Mouse (Mus musculus) midbrain, embryonic 10.5 days (tissue): ENCODE measurements around the gene 6820408C15Rik. TPM values are rescaled to one million over a fixed set of nuclear protein-coding genes. Genes with fewer than 3 reads are reported as not detected.

Source experiments
- DNase-seq: peaks from one replicate; pipeline ENCODE4 v3.0.0-alpha.2; 2017; ENCODE audit warnings: low spot score
- H3K27ac ChIP-seq: fragments of 300-500 bp; sonication (generic); replicated peaks from 2 replicates; pipeline ENCODE4 v1.5.1; 2016; ENCODE audit warnings: mild to moderate bottlenecking
- H3K27me3 ChIP-seq: fragments of 300-500 bp; sonication (generic); 2 replicates; pipeline ENCODE4 v1.6.1; 2016; ENCODE audit warnings: low read depth, mild to moderate bottlenecking; ENCODE audit not compliant: poor library complexity, severe bottlenecking
- H3K36me3 ChIP-seq: fragments of 300-500 bp; sonication (generic); 2 replicates; pipeline ENCODE4 v1.6.1; 2016; ENCODE audit warnings: mild to moderate bottlenecking, moderate library complexity
- H3K4me1 ChIP-seq: fragments of 300-500 bp; sonication (generic); 2 replicates; pipeline ENCODE4 v1.6.1; 2016
- H3K4me3 ChIP-seq: fragments of 300-500 bp; sonication (generic); 2 replicates; pipeline ENCODE4 v1.5.1; 2016; ENCODE audit warnings: mild to moderate bottlenecking, moderate library complexity
- H3K9me3 ChIP-seq: fragments of 300-500 bp; sonication (generic); replicated peaks from 2 replicates; pipeline ENCODE4 v1.6.1; 2016; ENCODE audit warnings: mild to moderate bottlenecking
- WGBS: fragments of 180-500 bp; shearing (Covaris S2); methylation state at CpG from one replicate; pipeline ENCODE4 v1.1.7; 2016; 5-methylcytosine and 5-hydroxymethylcytosine counted together
- polyA plus RNA-seq: library from polyadenylated mRNA; unstranded; fragments of >200 nt; fragmentation: Nextera tagmentation; extraction: Ambion mirVana; gene quantifications from 2 replicates; pipeline ENCODE4 v1.2.1, GENCODE M21; 2016

Gene 6820408C15Rik
- polyA plus RNA-seq, 1 experiment from 2014 or later: 0.99 TPM

DNA sequence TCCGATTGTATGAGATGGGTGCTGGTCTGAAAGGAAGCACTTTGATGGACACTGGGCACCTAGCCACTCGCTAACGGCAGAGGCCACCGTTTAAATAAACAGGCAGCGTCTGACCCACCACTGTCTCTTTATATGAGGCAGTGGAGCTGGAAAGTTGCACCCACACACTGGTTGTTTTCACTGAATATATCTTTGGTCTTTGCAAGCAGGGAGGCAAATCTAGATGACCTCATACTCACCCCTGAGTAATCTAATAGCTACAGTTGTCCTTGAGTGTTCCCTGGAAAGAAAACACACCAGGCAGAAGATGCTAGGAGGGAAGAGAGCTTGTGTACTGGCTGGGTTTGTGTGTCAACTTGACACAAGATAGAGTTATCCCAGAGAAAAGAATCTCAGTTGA, 32.1 kb downstream of the 6820408C15Rik start:
- Histone ChIP-seq H3K4me1 (peaks cover 18% of the 10 kb centered on the region), H3K9me3 (no peaks in the 10 kb centered on the region), H3K27ac (no peak overlapping the region), H3K27me3 (no peaks in the 10 kb centered on the region), H3K4me3 (no peak overlapping the region), H3K36me3 (no peaks in the 10 kb centered on the region)
- 61% methylated on average over 5 of the region's 5 CpGs for WGBS
- DNase-seq: no peak

GRCm38 (mm10) chr2:152450241-152450640, 34.9 kb downstream of the 6820408C15Rik start:
- DNase-seq: peak; percentile 59
- H3K4me1 ChIP-seq: peaks cover 15% of the 10 kb centered on the region
- H3K4me3 ChIP-seq: no peak overlapping the region
- WGBS: 8% methylated on average over 5 of the region's 5 CpGs
- no peaks in the 10 kb centered on the region for H3K9me3 ChIP-seq
- H3K27me3 ChIP-seq: no peaks in the 10 kb centered on the region
- no peak overlapping the region for H3K27ac ChIP-seq
- no peaks in the 10 kb centered on the region for H3K36me3 ChIP-seq

DNA sequence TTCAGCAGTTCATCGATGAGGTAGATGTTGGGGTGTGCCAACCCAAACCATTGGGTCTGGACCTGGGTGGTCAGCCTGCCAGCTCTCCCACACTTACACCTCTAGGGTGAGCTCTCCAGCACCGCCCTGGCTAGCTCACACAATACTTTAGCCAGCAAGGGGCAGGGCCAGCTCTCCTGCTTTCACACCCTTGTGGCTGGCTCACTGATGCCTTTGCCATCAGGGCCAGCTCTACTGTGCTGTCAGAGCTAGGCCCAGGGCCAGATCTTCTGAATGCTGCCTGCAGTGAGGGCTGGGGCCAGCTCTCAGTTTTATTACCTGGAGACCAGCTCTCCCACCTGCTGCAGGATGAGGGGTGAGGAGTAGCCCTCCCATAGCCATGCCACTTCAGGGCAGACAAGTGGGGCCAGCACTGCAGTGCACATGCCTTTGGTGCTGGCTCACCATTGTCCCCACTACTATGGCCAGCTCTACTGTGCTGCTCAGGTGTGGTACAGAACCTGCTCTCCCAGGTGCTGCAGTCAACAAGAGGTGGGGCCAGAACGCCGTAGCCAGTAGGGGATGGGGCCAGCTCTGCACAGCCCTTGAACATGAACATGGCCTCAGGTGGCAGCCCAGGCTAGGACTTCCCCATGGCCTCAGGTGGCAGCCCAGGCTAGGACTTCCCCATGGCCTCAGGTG, 36.9 kb downstream of the 6820408C15Rik start:
- WGBS: 79% methylated on average over 4 of the region's 4 CpGs
- Histone ChIP-seq H3K9me3 (no peaks in the 10 kb centered on the region), H3K36me3 (no peaks in the 10 kb centered on the region), H3K4me3 (no peak overlapping the region), H3K27ac (no peak overlapping the region), H3K27me3 (no peaks in the 10 kb centered on the region), H3K4me1 (peaks cover 11% of the 10 kb centered on the region)
- DNase-seq: no peak

GRCm38 (mm10) chr2:152459241-152459640, 43.9 kb downstream of the 6820408C15Rik start:
- Histone ChIP-seq H3K9me3 (no peaks in the 10 kb centered on the region), H3K27me3 (no peaks in the 10 kb centered on the region), H3K4me1 (no peaks in the 10 kb centered on the region), H3K4me3 (no peak overlapping the region), H3K36me3 (no peaks in the 10 kb centered on the region), H3K27ac (no peak overlapping the region)
- DNase-seq: no peak
- 85% methylated on average over 13 of the region's 13 CpGs for WGBS

GRCm38 (mm10) chr2:152464570-152465150, 49.3 kb downstream of the 6820408C15Rik start, which contains the start of gene Defb23:
Gene Defb23 (minus strand): TSS chr2:152464620.
- no peak within 1 kb of the TSS for H3K4me3 ChIP-seq
- no peaks in the 10 kb centered on the region for H3K36me3 ChIP-seq
- no peaks in the 10 kb centered on the region for H3K9me3 ChIP-seq
- no peaks in the 10 kb centered on the region for H3K4me1 ChIP-seq
- H3K27ac ChIP-seq: no peak within 1 kb of the TSS
- H3K27me3 ChIP-seq: no peaks in the 10 kb centered on the region
- 87% methylated on average over 3 of the region's 3 CpGs for WGBS
- no peak for DNase-seq

DNA sequence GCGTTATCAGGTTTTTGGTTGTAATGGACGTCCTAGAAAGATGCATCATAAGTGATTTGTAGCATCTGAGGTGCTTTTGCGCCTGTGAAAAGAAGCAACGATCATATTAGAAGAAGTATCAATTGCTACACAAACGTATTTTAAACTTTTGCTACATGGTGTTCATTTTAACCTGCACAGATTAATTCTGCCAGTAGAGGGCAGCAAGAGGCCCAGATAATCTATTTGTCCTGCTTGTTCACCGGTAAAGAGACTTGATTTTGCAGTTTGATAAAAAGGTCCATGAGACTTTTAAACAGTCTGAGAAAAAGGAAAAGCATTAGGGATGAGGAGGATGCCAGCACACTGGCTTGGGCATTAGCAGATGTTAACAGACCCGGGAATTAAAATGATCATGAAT, 55.6 kb downstream of the 6820408C15Rik start:
- DNase-seq: peak; percentile 19

DNA sequence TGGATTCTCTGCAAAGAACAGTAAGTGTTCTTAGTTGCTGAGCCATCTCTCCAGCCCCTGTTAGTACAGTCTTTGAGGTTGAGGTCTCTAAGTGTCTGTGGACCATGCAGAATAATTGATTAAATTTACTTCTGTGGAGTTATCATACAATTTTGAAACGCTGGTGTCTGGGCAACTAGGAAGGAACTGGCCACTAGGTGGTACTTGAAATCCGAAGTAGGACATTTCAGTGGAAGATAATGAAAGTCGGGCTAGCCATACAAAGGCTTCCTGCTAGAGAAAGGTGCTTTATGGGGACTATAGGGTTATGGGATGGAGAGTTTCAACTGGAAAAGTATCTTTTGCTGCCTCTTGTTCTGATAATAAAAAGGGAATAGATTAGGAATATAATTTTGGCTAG, 57.0 kb downstream of the 6820408C15Rik start:
- DNase-seq: no peak
- Histone ChIP-seq H3K4me3 (no peak overlapping the region), H3K36me3 (no peaks in the 10 kb centered on the region), H3K9me3 (no peaks in the 10 kb centered on the region), H3K27me3 (no peaks in the 10 kb centered on the region), H3K4me1 (no peaks in the 10 kb centered on the region), H3K27ac (no peak overlapping the region)
- WGBS: 41% methylated on average over 3 of the region's 3 CpGs

More for the DNA sequence above, 55.6 kb downstream of the 6820408C15Rik start:
- H3K9me3 ChIP-seq: no peaks in the 10 kb centered on the region
- no peaks in the 10 kb centered on the region for H3K36me3 ChIP-seq
- WGBS: 41% methylated on average over 7 of the region's 7 CpGs
- no peak overlapping the region for H3K4me3 ChIP-seq
- H3K4me1 ChIP-seq: no peaks in the 10 kb centered on the region
- no peak overlapping the region for H3K27ac ChIP-seq
- H3K27me3 ChIP-seq: no peaks in the 10 kb centered on the region

GRCm38 (mm10) chr2:152476763-152477162, 61.4 kb downstream of the 6820408C15Rik start, which contains the start of gene Defb20:
Gene Defb20 (plus strand): TSS chr2:152477063.
- H3K27me3 ChIP-seq: no peaks in the 10 kb centered on the region
- H3K4me1 ChIP-seq: no peaks in the 10 kb centered on the region
- H3K9me3 ChIP-seq: no peaks in the 10 kb centered on the region
- no peak within 1 kb of the TSS for H3K4me3 ChIP-seq
- no peak within 1 kb of the TSS for H3K27ac ChIP-seq
- no peaks in the 10 kb centered on the region for H3K36me3 ChIP-seq
- WGBS: 74% methylated on average over 2 of the region's 2 CpGs
- no peak for DNase-seq

GRCm38 (mm10) chr2:152480881-152481280, 65.5 kb downstream of the 6820408C15Rik start:
- WGBS: 85% methylated on average over 3 of the region's 3 CpGs

DNA sequence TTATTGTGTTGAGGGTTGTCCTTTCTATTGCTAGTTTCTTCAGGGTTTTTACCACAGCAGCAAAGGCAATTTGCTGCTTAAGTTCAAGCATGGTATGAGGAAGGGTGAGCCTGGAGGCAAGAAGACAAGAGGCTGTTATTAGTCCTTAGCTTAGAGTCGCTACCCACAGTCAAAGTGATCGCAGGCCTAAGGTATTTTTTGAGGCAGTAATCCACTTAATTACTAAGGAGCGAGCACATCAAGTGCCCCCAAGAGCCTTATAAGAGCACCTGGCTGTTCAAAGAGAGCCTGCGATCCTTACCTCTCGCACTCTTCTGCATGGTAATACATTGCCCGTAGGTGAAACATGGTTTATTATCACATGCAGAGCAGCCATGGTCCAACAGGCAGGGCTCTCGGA, 66.3 kb downstream of the 6820408C15Rik start:
- Histone ChIP-seq H3K27me3 (no peaks in the 10 kb centered on the region), H3K4me3 (no peak overlapping the region), H3K36me3 (no peaks in the 10 kb centered on the region), H3K27ac (no peak overlapping the region), H3K9me3 (no peaks in the 10 kb centered on the region), H3K4me1 (no peaks in the 10 kb centered on the region)
- DNase-seq: no peak
- WGBS: 91% methylated on average over 7 of the region's 7 CpGs

More at GRCm38 (mm10) chr2:152480881-152481280, 65.5 kb downstream of the 6820408C15Rik start:
- no peaks in the 10 kb centered on the region for H3K36me3 ChIP-seq
- no peaks in the 10 kb centered on the region for H3K4me1 ChIP-seq
- no peak overlapping the region for H3K27ac ChIP-seq
- no peaks in the 10 kb centered on the region for H3K27me3 ChIP-seq
- no peak overlapping the region for H3K4me3 ChIP-seq
- no peak for DNase-seq
- H3K9me3 ChIP-seq: no peaks in the 10 kb centered on the region

- 78% methylated on average over 2 of the region's 2 CpGs for WGBS
- H3K4me3 ChIP-seq: no peak overlapping the region
- no peaks in the 10 kb centered on the region for H3K9me3 ChIP-seq
- no peaks in the 10 kb centered on the region for H3K27me3 ChIP-seq
- DNase-seq: no peak
- H3K4me1 ChIP-seq: no peaks in the 10 kb centered on the region
- H3K36me3 ChIP-seq: no peaks in the 10 kb centered on the region
- H3K27ac ChIP-seq: no peak overlapping the region
These were observed 71.6 kb downstream of the 6820408C15Rik start for GRCm38 (mm10) chr2:152487024-152487423.

DNA sequence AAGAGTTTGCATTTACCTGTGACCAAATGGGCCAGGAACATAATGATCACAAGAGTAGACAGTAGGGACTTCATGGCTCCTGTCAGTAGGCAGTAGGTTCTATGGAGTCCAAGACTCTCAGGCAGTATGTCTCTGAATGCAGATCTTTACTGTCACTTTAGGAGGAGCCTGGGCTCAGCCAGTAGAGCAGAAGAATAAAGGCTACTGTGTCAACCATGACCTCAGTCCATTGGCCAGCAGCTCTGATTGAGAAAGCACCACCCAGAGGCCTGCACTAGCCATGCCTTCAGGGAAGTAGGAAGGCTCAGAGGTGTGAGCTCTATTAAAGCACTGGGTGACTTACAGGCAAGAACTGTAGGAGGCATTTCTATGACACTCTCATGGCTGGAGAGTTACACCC, 74.7 kb downstream of the 6820408C15Rik start, which contains the start of gene Defb22:
Gene Defb22 (minus strand): TSS at position 101 of the 400 bp plus-strand sequence.
- H3K9me3 ChIP-seq: no peaks in the 10 kb centered on the region
- no peaks in the 10 kb centered on the region for H3K36me3 ChIP-seq
- no peak for DNase-seq
- H3K4me3 ChIP-seq: no peak within 1 kb of the TSS
- H3K4me1 ChIP-seq: no peaks in the 10 kb centered on the region
- no peaks in the 10 kb centered on the region for H3K27me3 ChIP-seq
- no peak within 1 kb of the TSS for H3K27ac ChIP-seq

DNA sequence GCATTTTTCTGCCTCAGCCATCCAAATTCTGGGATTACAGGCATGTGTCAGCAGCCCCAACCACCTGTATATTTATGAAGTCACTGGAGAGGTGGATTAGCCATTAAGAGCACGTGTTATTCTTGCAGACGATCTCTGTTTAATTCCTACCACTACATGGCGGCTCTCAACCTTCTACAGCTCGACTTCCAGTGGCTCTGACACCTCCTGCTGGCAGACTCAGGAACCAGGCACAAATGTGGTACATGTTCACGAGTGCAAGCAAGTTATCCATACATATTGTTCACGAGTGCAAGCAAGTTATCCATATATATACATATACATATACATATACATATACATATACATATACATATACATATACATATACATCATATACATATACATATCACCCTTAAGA, 77.8 kb downstream of the 6820408C15Rik start:
- DNase-seq: no peak
- Histone ChIP-seq H3K36me3 (no peaks in the 10 kb centered on the region), H3K4me3 (no peak overlapping the region), H3K27ac (no peak overlapping the region), H3K9me3 (no peaks in the 10 kb centered on the region), H3K27me3 (no peaks in the 10 kb centered on the region), H3K4me1 (no peaks in the 10 kb centered on the region)
- 83% methylated on average over 6 of the region's 6 CpGs for WGBS
